Mouse (Mus musculus) embryo, embryonic 11 days (tissue): Measurements from ENCODE around the gene Ap1s1.
A peak's percentile ranks its signal among the peaks of the same experiment; 100 is the strongest.

ENCODE experiments used
- DNase-seq: peaks from one replicate; pipeline ENCODE4 v3.0.0-alpha.2; 2015

Gene Ap1s1

DNA sequence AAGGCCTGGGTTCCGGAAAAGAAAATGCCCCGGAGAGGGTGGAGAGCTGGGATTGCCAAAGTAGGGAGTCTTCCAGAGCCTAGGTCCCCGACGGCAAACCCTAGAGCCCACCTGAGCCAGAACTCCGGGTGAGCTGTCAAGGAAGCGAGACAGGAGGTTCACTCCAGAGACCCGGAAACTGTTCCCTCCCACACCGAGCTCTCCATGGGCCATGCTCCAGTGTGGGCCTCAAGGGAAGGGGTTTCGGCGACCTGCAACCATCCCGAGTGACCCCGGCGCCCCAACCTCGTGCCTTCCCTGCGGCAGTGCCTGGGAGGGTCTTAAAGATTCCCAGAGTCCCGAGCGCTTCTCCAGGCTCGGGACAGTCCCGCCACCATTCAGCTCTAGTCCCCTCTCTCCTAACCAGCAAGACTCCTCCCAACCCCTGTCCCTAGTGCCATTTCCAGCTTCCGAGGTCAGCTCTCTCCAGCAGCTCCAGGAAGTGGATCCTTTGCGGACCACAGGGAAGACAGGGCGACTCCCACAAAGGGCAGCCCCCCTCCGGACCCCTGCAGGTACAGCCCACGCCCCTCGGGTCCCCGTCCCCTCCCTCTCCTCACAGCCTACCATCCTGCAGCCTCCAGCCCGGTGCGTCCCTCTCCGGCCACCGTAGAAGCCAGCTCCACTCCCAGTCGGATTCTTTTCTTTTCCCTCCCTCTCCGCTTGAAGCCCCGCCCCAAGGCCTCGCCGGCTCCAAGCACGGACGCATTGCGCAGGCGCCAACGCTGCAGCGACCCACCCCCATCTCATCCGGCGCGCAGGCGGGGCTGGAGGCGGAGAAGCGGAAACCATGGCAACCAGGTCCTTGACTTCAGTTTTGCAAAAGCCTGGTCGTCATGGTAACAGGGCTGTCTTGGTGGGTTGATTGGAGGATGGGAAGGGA is at the start of gene Ap1s1:
Gene Ap1s1 (minus strand): TSS at position 734 of the 922 bp plus-strand sequence.
- DNase-seq, result peak; percentile 100

DNA sequence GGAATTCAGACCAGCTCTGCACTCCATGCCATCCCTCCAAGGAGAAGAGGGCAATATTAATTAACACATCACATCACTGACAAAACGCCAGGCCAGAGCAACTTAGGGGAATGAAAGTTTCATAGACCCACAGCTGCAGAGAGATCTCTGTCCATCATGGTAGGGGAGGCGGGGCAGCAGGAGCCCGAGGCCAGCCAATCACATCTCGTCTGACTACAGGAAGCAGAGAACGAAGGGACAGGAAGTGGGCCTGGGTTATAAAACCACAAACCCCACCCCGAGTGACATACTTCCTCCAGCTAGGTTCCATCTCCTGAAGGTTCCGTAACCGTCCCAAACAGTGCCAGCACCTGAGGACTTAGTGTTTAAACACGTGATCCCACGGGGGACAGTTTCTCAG is 49.2 kb upstream of the Ap1s1 start:
- no peak for DNase-seq

- DNase-seq, result peak; percentile 14
These were observed 47.8 kb upstream of the Ap1s1 start for GRCm38 (mm10) chr5:137093720-137094119.

DNA sequence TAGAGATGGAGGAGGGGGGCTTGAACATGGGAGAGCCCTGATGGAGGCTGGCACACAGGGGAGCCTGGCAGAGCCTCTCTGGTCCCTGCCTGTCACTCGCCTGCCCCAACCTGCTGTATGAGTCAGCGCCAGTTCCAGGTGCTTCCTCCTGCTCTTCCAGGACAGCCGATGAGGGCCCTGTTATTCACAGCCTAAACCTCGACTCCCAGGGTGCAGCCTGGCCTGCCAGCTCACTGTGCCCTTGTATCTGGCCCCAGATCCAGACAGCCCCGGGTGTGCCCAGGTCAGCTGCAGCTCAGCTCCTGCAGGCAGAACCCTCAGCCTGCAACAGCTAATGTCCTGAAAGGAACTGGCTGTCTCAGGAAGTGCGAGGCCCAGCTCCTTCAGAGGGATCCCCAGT is 45.6 kb upstream of the Ap1s1 start:
- DNase-seq, result no peak

- DNase-seq, result no peak
These were observed 44.9 kb upstream of the Ap1s1 start for GRCm38 (mm10) chr5:137090870-137091269.

DNA sequence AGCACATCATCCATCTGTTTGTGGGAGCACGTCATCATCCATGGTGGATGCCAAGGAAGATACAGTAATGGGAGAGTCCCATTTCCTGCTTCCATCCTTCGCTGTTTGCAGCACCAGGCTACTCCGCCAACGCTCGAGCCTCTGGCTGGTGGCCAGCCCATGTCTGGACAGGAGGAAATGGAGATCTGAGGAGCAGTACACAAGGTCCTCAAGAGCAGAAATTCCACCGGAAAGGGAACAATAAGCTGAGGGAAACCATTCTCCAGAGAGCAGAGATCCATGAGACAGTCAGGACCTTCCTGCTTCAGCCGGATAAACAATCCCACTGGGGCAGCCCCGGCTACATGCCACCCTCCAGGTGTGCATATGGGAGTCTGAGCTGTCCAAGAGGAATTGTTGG is 41.5 kb upstream of the Ap1s1 start:
- DNase-seq, result no peak

DNA sequence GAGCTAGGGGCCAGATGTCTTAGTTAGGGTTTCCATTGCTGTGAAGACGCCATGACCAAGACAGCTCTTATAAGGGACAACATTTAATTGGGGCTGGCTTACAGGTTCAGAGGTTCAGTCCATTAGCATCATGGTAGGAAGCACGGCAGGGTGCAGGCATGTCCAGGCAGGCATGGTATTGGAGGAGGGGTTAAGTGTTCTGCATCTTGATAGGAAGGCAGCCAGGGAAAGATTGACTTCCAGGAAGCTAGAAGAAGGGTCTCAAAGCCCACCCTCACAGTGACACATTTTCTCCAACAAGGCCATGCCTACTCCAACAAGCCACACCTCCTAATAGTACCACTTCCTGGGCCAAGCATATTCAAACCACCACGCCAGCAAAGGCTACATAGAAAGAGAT is 39.8 kb upstream of the Ap1s1 start:
- DNase-seq, result no peak

GRCm38 (mm10) chr5:137085021-137085420 is 39.1 kb upstream of the Ap1s1 start:
- DNase-seq, result no peak

DNA sequence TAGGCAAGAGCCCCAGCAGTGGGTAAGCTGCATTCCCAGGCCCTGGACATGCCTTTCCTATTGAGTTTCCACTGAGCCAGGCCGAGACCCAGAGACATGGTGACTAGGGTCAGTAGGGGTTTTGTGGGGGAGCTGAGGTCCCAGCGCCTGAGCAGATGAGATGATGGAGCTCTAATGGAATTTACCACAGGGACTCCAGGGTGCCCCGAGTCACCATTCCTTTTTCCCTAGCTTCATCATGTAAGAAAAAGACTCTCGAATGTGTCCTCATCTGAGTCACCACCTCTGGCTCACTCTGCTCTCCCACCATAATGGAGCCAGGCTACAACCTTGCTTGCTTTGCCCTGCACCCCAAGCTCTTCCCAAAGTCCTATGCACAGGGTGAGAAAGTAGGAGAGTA is 37.1 kb upstream of the Ap1s1 start:
- no peak for DNase-seq

GRCm38 (mm10) chr5:137079849-137080248 is 33.9 kb upstream of the Ap1s1 start:
- peak; percentile 12 for DNase-seq

DNA sequence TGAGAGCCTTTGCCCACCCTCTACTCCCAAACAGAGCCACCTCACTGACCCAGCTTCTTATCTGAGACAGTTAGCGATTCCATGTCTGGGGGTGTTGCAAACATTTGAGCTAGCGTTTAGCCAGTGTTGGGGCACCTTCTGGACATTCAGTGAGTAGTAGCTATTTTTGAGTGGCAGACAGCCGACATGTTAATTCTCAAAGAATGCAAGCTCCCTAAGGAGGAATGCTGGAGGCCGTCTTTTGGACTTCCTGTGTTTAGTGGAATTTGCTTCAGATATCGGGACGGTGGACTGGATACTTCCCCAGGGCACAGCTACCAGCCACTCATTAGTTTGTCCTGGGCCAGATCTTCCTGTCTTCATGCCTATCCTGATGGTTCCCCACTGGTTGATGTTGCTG is 32.7 kb upstream of the Ap1s1 start:
- peak; percentile 12 for DNase-seq

DNA sequence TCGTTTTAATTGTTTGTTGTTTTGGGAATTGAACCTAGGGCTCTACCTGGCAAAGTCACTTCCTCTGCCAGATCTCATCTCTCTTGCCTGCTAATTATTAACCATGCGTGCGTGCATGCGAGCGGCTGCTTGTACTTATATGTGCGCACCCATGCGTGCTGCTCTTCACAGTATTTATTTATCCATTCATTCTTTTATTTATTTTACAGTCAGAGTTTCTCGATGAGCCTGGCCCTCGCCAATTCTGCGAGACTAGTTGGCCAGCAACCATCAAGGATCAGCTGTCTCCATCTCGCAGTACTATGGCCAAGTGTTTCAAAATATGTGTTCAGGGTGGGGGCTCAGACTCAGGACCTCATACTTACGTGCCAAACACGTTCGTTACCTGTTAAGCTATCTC is 32.1 kb upstream of the Ap1s1 start:
- DNase-seq, result no peak

- DNase-seq, result no peak
These were observed 31.3 kb upstream of the Ap1s1 start for GRCm38 (mm10) chr5:137077187-137077586.

- DNase-seq, result peak; percentile 13
These were observed 30.4 kb upstream of the Ap1s1 start for GRCm38 (mm10) chr5:137076191-137076930.

DNA sequence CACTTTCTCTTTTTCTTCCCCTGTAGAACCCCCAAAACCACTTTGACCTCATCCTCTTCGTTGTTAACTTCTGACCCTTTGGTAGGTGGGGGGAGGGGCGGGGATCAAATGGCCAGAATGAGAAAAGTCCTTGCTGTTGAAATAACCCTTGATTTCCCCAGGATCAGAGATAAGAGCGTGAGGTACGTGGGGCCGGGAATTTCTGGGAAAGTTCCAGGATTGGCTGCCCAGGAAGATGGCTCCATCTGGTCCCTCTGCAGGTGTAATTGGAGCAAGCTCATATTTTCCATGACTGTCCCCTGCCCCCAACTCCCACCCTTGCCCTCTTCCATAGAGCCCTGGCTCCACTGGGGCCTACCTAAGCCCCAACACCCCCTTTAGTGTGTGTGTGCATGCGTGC is 29.8 kb upstream of the Ap1s1 start:
- DNase-seq, result no peak

GRCm38 (mm10) chr5:137074191-137074651 is 28.3 kb upstream of the Ap1s1 start:
- no peak for DNase-seq

- DNase-seq, result no peak
These were observed 27.2 kb upstream of the Ap1s1 start for GRCm38 (mm10) chr5:137073141-137073540.

GRCm38 (mm10) chr5:137072079-137072960 is 26.4 kb upstream of the Ap1s1 start, which contains the start of gene Serpine1:
Gene Serpine1 (minus strand): TSS chr5:137072268.
- DNase-seq, result peak; percentile 83

- DNase-seq, result no peak
These were observed 25.1 kb upstream of the Ap1s1 start for GRCm38 (mm10) chr5:137070881-137071605.

DNA sequence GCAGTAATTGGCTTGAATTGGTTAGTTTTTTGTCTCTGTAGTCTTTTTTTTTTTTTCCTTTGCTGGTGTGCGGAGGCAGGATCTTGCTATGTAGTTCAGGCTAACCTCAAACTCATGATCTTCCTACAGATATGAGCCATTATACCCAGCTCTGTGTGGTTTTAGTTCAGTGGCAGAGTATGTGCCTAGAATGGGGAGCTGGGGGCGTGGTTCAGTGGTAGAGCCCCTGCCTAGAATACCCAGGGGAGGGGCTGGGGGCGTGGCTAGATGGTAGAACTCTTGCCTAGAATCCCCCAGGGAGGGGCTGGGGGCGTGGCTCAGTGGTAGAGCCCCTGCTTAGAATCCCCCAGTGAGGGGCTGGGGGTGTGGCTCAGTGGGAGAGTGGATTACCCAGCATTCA is 22.8 kb upstream of the Ap1s1 start:
- no peak for DNase-seq

DNA sequence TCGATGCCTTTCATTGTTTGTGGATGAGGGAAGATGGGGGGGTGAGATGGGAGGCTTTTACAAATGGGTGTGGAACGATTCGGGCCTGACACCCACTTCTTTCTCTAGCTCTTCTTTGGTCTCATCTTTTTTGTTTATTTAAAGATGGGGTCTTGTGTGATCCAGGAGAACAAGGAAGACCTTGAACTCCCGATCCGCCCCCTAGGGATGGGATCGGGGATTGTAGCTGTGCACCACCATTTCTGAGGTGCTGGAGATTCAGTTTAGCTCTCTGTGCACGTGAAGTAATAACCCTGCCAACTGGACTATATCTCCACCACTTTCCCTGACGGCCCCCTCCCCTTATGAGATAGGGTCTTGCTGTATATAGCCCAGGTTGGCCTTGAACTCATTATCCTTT is 20.0 kb upstream of the Ap1s1 start:
- DNase-seq, result no peak

DNA sequence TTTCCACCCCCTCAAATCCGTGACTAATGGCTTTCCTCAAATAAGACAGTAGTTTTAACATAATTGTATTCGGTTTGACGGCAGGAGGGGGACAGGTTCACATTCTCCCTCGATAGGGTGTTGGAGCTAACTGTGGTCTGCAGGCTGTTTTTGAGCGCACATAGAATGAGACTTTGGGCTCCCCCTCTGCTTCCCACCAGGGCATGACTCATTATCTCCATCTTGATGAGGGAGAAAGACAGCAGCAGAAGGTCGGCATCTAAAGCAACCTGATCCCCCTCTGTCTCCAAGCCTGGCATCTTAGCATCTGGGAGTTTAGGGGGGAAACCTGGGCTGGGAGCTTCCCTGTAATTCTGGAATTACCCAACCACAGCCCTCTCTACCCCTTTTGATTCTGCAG is 19.5 kb upstream of the Ap1s1 start:
- no peak for DNase-seq
